Mouse (Mus musculus): ENCODE measurements around the gene Syngap1. TPM values are rescaled to one million over a fixed set of nuclear protein-coding genes. Genes with fewer than 3 reads are reported as not detected.
"Not testable (repeated sequence)": the region's sequence is repeated elsewhere in the genome, so short reads cannot be mapped to it uniquely, and the experiment has no call there.

The Syngap1 gene
- total RNA-seq, 2 experiments from 2014 or later = 8.2 to 11.8 TPM

GRCm38 (mm10) chr17:26956895-26957294 lies 15.8 kb downstream of the Syngap1 start:
- DNase-seq = no peak

- DNase-seq = no peak
Observed at GRCm38 (mm10) chr17:26957872-26958271, 16.8 kb downstream of the Syngap1 start.

- DNase-seq = no peak
Observed at GRCm38 (mm10) chr17:26958880-26959279, 17.8 kb downstream of the Syngap1 start.

GRCm38 (mm10) chr17:26959815-26960214 lies 18.8 kb downstream of the Syngap1 start:
- no peak for DNase-seq

DNA sequence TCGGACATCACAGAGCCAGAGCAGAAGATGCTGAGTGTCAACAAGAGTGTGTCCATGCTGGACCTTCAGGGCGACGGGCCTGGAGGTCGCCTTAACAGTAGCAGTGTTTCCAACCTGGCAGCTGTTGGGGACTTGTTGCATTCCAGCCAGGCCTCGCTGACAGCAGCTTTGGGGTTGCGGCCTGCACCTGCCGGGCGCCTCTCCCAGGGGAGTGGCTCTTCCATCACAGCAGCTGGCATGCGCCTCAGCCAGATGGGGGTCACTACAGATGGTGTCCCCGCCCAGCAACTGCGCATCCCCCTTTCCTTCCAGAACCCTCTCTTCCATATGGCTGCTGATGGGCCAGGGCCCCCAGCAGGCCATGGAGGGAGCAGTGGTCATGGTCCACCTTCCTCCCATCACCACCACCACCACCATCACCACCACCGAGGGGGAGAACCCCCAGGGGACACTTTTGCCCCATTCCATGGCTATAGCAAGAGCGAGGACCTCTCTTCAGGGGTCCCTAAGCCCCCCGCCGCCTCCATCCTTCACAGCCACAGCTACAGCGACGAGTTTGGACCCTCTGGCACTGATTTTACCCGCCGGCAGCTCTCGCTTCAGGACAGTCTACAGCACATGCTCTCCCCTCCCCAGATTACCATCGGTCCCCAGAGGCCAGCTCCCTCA lies 20.7 kb downstream of the Syngap1 start:
- DNase-seq = no peak

- no peak for DNase-seq
Observed at GRCm38 (mm10) chr17:26966993-26967392, 25.9 kb downstream of the Syngap1 start.

- DNase-seq = no peak
Observed at GRCm38 (mm10) chr17:26967477-26967876, 26.4 kb downstream of the Syngap1 start.

- no peak for DNase-seq
Observed at GRCm38 (mm10) chr17:26968200-26968611, 27.2 kb downstream of the Syngap1 start.

DNA sequence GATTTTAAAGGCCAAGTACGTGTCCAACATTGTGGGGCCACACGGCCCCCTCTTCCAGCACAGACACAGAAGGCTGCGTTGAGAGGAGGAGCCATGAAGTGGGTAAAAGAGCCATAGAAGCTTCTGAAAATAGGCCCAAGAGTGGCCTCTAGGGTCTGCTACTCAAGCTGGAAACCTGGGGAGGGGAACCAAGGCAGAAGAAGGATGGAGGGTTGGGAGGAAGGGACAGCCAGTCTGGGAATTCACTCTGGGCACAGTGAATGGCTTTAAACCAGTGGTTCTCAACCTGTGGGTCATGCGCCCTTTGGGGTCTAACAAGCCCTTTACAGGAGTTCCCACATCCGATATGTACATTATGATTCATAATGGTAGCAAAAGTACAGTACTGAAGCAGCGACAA lies 28.2 kb downstream of the Syngap1 start:
- no peak for DNase-seq

DNA sequence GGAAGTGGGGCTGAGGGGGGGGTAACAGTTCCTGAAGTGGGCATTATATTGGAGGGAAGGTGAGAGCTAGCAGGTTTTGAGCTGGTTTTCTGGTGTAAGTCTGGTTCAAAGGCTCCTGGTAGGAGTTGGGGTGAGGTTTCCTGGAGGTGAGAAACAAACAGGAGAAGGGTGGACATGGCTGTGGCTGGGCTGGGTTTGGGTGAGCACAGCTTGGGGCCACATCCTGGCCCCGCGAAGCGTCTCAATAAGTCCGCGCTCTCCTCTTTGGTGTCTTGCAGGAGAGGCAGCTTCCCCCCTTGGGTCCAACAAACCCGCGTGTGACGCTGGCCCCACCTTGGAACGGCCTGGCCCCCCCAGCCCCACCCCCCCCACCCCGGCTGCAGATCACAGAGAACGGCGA lies 29.2 kb downstream of the Syngap1 start:
- DNase-seq = no peak

GRCm38 (mm10) chr17:26971247-26971905 lies 30.3 kb downstream of the Syngap1 start:
- DNase-seq = no peak

GRCm38 (mm10) chr17:26972107-26972506 lies 31.1 kb downstream of the Syngap1 start:
- DNase-seq = no peak

GRCm38 (mm10) chr17:26972703-26973574 lies 31.9 kb downstream of the Syngap1 start, which contains the start of gene Zbtb9:
Gene Zbtb9 (plus strand): TSS chr17:26973167.
- DNase-seq = peak; percentile 95

GRCm38 (mm10) chr17:26974547-26974946 lies 33.5 kb downstream of the Syngap1 start:
- DNase-seq = no peak

GRCm38 (mm10) chr17:26975415-26975814 lies 34.4 kb downstream of the Syngap1 start:
- DNase-seq = no peak

DNA sequence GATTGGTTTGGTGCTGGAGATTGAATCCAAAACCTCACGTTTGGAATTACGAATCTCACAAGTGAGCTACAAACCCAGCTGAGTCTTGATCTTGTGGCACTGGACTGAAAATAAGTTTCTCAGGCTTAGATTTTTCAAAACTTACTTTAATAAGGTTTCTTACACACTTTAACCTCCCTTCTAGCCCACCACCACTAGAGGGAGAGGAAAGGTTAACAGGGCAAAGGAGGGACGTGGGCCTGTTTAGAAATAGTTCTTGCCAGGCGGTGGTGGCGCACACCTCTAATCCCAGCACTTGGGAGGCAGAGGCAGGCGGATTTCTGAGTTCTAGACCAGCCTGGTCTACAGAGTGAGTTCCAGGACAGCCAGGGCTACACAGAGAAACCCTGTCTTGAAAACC lies 36.3 kb downstream of the Syngap1 start:
- not testable (repeated sequence) for DNase-seq

GRCm38 (mm10) chr17:26979426-26979825 lies 38.4 kb downstream of the Syngap1 start:
- DNase-seq = no peak

DNA sequence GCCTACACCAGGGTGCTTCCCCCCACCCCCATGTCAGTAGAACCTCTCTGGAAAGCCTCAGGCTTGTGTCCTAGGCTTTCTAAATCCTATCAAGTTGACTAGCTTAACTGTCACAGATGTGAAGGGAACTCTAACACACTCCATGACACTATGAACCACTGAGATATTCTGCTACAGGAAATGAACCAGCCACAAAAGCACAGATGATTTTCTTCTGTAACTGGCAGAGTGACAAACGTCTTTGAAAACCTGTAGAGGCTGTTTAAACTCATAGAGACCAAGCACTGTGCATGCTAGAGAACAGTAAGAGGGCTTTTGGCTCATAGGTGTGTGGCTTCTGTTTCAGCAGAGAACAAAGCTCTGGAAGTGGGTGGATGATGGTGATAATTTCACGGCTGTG lies 40.0 kb downstream of the Syngap1 start:
- DNase-seq = no peak

DNA sequence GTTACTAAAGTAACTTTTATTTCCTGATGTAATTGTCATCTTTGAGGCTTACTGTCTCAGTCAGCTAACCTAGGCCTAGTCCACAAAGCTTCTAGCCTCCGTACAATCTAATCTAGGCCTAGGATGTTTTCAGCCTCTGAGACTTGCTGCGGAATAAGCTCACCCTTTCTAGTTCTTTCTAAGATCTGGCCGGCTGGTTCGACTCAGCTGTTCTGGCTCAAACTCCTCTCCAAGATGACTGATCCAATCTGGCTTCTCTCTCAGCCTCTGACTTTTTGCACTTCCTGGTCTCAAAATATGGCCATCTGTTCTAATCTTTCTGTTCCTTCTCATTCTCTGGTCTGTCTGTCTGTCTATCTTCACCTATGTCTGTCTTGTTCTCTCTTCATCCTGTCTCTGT lies 42.3 kb downstream of the Syngap1 start:
- no peak for DNase-seq

- no peak for DNase-seq
Observed at GRCm38 (mm10) chr17:26985503-26986179, 44.6 kb downstream of the Syngap1 start.

DNA sequence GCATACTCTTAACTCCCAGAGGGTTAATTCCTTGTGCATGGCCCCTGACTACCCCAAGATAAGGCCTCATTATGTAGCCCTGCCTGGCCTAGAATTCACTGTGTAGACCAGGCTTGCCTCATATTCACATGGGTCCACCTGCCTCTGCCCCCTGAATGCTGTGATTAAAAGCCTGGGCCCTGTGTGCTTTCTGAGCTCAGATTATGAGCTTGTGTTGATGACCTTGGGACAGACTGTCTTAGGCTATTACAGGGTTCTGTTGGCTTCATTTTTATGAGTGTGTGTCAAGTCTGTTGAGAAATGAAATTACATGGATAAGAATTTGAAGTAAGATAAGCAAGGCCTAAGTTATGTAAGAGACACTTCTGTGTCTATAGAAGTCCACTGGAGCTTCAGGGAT lies 49.5 kb downstream of the Syngap1 start:
- no peak for DNase-seq

DNA sequence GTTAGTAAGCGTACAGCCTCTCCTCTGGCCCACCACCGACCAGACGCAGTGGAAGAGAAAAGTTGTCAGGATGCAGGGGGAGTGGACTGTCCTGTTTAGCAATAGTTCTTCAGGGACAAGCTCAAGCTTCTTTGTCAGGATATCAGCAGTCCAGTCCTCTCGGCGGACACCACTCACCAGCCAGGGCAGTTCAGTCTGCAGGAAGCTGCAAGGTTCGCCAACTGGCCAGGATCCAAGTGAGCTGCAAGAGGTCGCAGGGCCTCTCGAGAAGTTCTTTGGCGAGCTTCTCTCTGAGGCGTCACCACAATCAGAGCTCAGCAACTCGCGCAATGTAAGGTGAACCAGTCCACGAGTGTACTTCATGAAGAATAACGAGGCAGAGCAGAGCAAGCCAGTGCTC lies 53.4 kb downstream of the Syngap1 start:
- DNase-seq = peak; percentile 76
